Mouse (Mus musculus): ENCODE data around the gene Lrit2.

- TF ChIP-seq CTCF (IDR thresholded peaks at IDR 0.05), result no peak
- no peak for TF ChIP-seq EP300 (IDR thresholded peaks at IDR 0.05)
Measured at GRCm38 (mm10) chr14:37032481-37033104, 35.1 kb upstream of the Lrit2 start.
